Mouse (Mus musculus) frontal cortex, adult 2 months (tissue): ENCODE measurements around the gene S100pbp. TPM values are rescaled to one million over a fixed set of nuclear protein-coding genes. Genes with fewer than 3 reads are reported as not detected.

ENCODE experiments used
- DNase-seq, 2 experiments: peaks; one replicate each; pipeline ENCODE4 v3.0.0; 2022; ENCODE audit warnings: low spot score in 1 of 2; ENCODE audit errors: extremely low spot score in 1 of 2
- polyA plus RNA-seq: library from polyadenylated mRNA; depleted of rRNA; stranded (reverse); fragments of >200 nt; gene quantifications from 2 replicates; pipeline ENCODE4 v1.2.3, GENCODE M21; 2012; rRNA removed

Gene S100pbp
- polyA plus RNA-seq, 1 experiment: 31.5 TPM

GRCm38 (mm10) chr4:129108624-129109023, 80.9 kb downstream of the S100pbp start:
- no peak for DNase-seq

GRCm38 (mm10) chr4:129107348-129107899, 82.1 kb downstream of the S100pbp start:
- no peak for DNase-seq

DNA sequence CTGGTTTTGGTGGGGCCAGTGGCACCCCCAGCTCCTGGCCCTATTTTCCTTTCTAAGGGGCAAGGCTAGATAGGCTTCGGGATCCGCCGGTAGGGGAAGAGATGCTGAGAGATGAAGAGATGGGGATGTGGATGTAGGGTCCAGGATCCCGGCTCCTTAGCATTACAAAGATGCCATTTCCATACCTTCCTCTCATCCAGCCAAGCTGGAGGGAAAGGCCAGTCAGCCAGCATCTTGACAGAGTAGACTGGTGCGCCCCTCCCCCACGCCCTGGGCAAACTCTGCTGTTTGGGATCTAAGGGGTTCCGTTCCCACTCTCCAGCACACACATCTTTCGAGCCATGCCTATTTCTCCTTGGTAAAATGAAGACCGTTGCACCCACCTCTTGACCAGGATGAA, 83.5 kb downstream of the S100pbp start:
- no peak for DNase-seq

DNA sequence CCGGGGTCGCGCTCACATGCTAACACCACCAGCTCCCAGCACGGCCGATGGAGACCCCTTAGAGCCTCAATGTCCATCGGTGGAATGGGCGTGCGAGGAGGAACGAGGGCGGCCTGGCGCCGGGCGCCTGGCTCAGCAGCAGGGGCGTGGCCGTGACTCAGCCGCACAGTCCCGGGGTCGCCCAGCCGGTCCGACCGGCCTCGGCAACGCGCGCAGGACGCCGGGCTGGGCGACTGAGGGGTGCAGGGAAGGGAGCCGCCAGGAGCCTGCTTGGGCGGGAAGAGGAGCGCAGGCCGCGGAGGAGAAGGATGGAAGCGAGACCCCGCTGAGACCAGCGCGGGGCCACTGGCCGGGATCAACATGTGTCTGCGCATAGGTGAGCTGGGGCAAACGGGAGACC, 84.2 kb downstream of the S100pbp start, which contains the start of gene Tmem54:
Gene Tmem54, plus strand, starts transcription at position 193 of the 400 bp plus-strand sequence.
- DNase-seq: no peak

DNA sequence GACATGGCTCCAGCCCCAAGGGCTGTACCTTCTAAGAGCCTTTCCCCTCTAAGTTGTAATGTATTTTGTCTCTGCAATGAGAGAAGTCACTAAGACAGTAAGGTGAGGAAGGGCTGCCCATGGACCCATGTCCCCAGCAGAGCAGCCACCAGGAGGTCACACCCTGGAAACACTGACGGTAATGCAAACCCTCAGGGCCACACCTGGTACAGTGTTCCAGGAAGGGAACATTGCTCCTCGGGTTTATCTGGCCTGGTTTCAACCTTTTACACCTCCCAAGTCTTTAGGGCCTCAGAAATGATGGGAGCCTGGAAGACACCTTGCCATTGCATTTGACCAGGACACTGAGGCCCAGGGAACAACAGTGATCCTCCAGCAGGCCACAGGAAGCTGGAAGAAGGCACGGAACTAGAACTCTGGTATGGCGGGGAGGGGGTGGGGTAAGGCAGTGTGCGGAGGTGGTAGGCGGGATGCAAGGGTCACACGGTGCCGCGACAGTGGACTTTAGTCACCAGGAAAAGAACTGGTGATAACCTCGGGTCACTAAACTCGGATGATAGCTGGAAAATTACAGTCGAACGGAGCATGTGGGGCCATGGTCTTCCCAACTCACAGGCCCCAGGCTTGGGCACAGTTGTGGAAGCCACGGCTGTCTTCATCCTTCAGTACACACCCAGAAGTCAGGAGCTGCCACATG, 87.2 kb downstream of the S100pbp start:
- DNase-seq: no peak

Other genes with a start within 250 kb of the S100pbp start
- 42.5 and 43.7 TPM in 2 replicates for gene Azin2, start 227.3 kb downstream of the S100pbp start, polyA plus RNA-seq
- gene Ak2, start 197.8 kb downstream of the S100pbp start, polyA plus RNA-seq: 41.8 and 42.2 TPM in 2 replicates
- gene Rnf19b, start 131.5 kb downstream of the S100pbp start, polyA plus RNA-seq: 45.4 and 47.8 TPM in 2 replicates
- gene Tmem54, start 84.2 kb downstream of the S100pbp start, polyA plus RNA-seq: 0.32 TPM in 1 of 2 replicates, not detected in the other
- gene Hpca, start 67.7 kb downstream of the S100pbp start, polyA plus RNA-seq: 560 and 728 TPM in 2 replicates
- gene Fndc5, start 52.7 kb downstream of the S100pbp start, polyA plus RNA-seq: 82.9 and 90.1 TPM in 2 replicates
- 72.0 and 72.5 TPM in 2 replicates for gene Yars, start within 50 bp of the S100pbp start, polyA plus RNA-seq
- gene C77080, start 71.7 kb upstream of the S100pbp start, polyA plus RNA-seq: 7.5 and 9.2 TPM in 2 replicates
- gene Sync, start 97.9 kb upstream of the S100pbp start, polyA plus RNA-seq: 1.3 TPM in 2 replicates
- gene Rbbp4, start 145.6 kb upstream of the S100pbp start, polyA plus RNA-seq: 59.1 and 61.4 TPM in 2 replicates
- gene Zbtb8os, start 146.0 kb upstream of the S100pbp start, polyA plus RNA-seq: 31.1 and 32.0 TPM in 2 replicates
- 8.5 and 9.2 TPM in 2 replicates for gene Zbtb8a, start 188.4 kb upstream of the S100pbp start, polyA plus RNA-seq